ENCODE assay signal across 23 mouse cellular contexts in genomic region chr1:87803576-87803975, GRCm38 (mm10).
"Had no signal": no experiment of that assay in that cellular context is flagged by ENCODE, and none has a peak within 500 bp of the region (broad histone marks: within the 10 kb centered on the region; RNA-seq: fewer than 3 reads in every experiment).

Gene Sag (plus strand): TSS chr1:87803680.

- H3K36me3 ChIP-seq: intestine, embryonic 15.5 days; limb, embryonic 10.5 days; limb, embryonic 13.5 days; liver, embryonic 12.5 days; liver, embryonic 15.5 days; lung, embryonic 15.5 days; midbrain, embryonic 15.5 days; neural tube, embryonic 12.5 days; neural tube, embryonic 15.5 days; stomach, embryonic 15.5 days had no signal

- H3K4me3 ChIP-seq: intestine, embryonic 15.5 days; limb, embryonic 10.5 days; limb, embryonic 13.5 days; liver, embryonic 12.5 days; liver, embryonic 15.5 days; lung, embryonic 15.5 days; midbrain, embryonic 15.5 days; neural tube, embryonic 12.5 days; neural tube, embryonic 15.5 days; stomach, embryonic 15.5 days had no signal

- H3K4me2 ChIP-seq: intestine, embryonic 15.5 days; limb, embryonic 13.5 days; liver, embryonic 12.5 days; liver, embryonic 15.5 days; lung, embryonic 15.5 days; midbrain, embryonic 11.5 days; midbrain, embryonic 15.5 days; neural tube, embryonic 12.5 days; neural tube, embryonic 15.5 days; stomach, embryonic 15.5 days had no signal

- H3K27me3 ChIP-seq: intestine, embryonic 15.5 days; limb, embryonic 13.5 days; liver, embryonic 12.5 days; liver, embryonic 15.5 days; lung, embryonic 15.5 days; midbrain, embryonic 15.5 days; neural tube, embryonic 12.5 days; neural tube, embryonic 15.5 days; stomach, embryonic 15.5 days had no signal

- H3K9me3 ChIP-seq: intestine, embryonic 15.5 days; limb, embryonic 10.5 days; limb, embryonic 13.5 days; liver, embryonic 12.5 days; liver, embryonic 15.5 days; lung, embryonic 15.5 days; midbrain, embryonic 15.5 days; neural tube, embryonic 12.5 days; neural tube, embryonic 15.5 days; stomach, embryonic 15.5 days had no signal

- H3K9ac ChIP-seq: intestine, embryonic 15.5 days; limb, embryonic 13.5 days; liver, embryonic 12.5 days; liver, embryonic 15.5 days; lung, embryonic 15.5 days; midbrain, embryonic 15.5 days; neural tube, embryonic 12.5 days; neural tube, embryonic 15.5 days; stomach, embryonic 15.5 days had no signal

- ATAC-seq: intestine, embryonic 15.5 days; liver, embryonic 12.5 days; midbrain, embryonic 15.5 days had no signal

- H3K4me1 ChIP-seq: intestine, embryonic 15.5 days; limb, embryonic 10.5 days; limb, embryonic 13.5 days; lung, embryonic 15.5 days; midbrain, embryonic 15.5 days; neural tube, embryonic 12.5 days; neural tube, embryonic 15.5 days; stomach, embryonic 15.5 days had no signal

- DNase-seq: kidney, adult 11 months; kidney, adult 8-10 months; kidney, postnatal 25 days; liver; lung, adult 18-20 months; lung, postnatal 10 days; lung, postnatal 4 days; right cerebral cortex, postnatal 25 days; spleen, adult 18-20 months; thymus, adult 2 months; thymus, postnatal 14 days; thymus, postnatal 4 days had no signal

- H3K27ac ChIP-seq: intestine, embryonic 15.5 days; limb, embryonic 10.5 days; limb, embryonic 13.5 days; liver, embryonic 12.5 days; liver, embryonic 15.5 days; lung, embryonic 15.5 days; midbrain, embryonic 15.5 days; neural tube, embryonic 12.5 days; neural tube, embryonic 15.5 days; stomach, embryonic 15.5 days had no signal
